ENCODE assay signal across 8 mouse cellular contexts in genomic region chr2:127070879-127071278, GRCm38 (mm10). TPM values are rescaled to one million over a fixed set of nuclear protein-coding genes. Genes with fewer than 3 reads are reported as not detected.
DNase-seq lines count a peak whose midpoint lies in the region; ATAC-seq and TF ChIP-seq lines count a peak whose summit lies in the region.

No protein-coding gene starts in this region.

- peaks cover 10% of the 10 kb centered on the region for H3K4me1 ChIP-seq in lung, embryonic 16.5 days (replicated peaks; ENCODE audit: control insufficient read depth, insufficient read depth, low read length)
- 0 out of 2 replicates have a peak, but pooled peaks cover 3% of the 10 kb centered on the region for H3K4me1 ChIP-seq in embryonic facial prominence, embryonic 14.5 days (ENCODE audit: control insufficient read depth, insufficient read depth, low read length)
- no peaks in the 10 kb centered on the region for H3K4me1 ChIP-seq in intestine, postnatal 0 days (replicated peaks; ENCODE audit: control insufficient read depth, insufficient read depth, low read length)
- H3K4me1 ChIP-seq in olfactory bulb, adult 2 months (ENCODE audit: control insufficient read depth, insufficient read depth, low read length) = peaks cover 4% of the 10 kb centered on the region

- H3K4me2 ChIP-seq in lung, embryonic 16.5 days (ENCODE audit: low read depth, low read length) = peak overlapping the region; percentile 78
- peak overlapping the region; percentile 73 for H3K4me2 ChIP-seq in embryonic facial prominence, embryonic 14.5 days (ENCODE audit: low read depth, low read length)
- peak overlapping the region; percentile 79 for H3K4me2 ChIP-seq in intestine, postnatal 0 days (replicated peaks; ENCODE audit: low read depth)

- no peak for TF ChIP-seq POLR2A in olfactory bulb, adult 2 months (IDR thresholded peaks at IDR 0.05; ENCODE audit: insufficient read depth, low read depth, low read length)

- H3K9me3 ChIP-seq in lung, embryonic 16.5 days (ENCODE audit: control insufficient read depth, low read length) = no peaks in the 10 kb centered on the region
- no peaks in the 10 kb centered on the region for H3K9me3 ChIP-seq in embryonic facial prominence, embryonic 14.5 days (ENCODE audit: control insufficient read depth, low read length)
- H3K9me3 ChIP-seq in intestine, postnatal 0 days (ENCODE audit: control insufficient read depth) = no peaks in the 10 kb centered on the region

- no peak for DNase-seq in lung, postnatal 10 days
- DNase-seq in embryonic facial prominence, embryonic 14.5 days (ENCODE audit: low spot score) = no peak
- no peak for DNase-seq in cerebellum, postnatal 25 days
- DNase-seq in left cerebral cortex, adult 11 months (ENCODE audit: low spot score) = no peak
- no peak for DNase-seq in embryo, embryonic 11 days

- peak overlapping the region; percentile 88 for H3K4me3 ChIP-seq in lung, embryonic 16.5 days (ENCODE audit: low read length)
- peak overlapping the region; percentile 71 for H3K4me3 ChIP-seq in embryonic facial prominence, embryonic 14.5 days (ENCODE audit: low read depth, low read length)
- H3K4me3 ChIP-seq in intestine, postnatal 0 days (ENCODE audit: low read depth, low read length) = peak overlapping the region; percentile 90
- H3K4me3 ChIP-seq in olfactory bulb, adult 2 months (ENCODE audit: insufficient read depth, low read depth, low read length) = peak overlapping the region; percentile 99

- TF ChIP-seq CTCF in intestine, postnatal 0 days (IDR thresholded peaks at IDR 0.05; ENCODE audit: low read depth) = no peak
- TF ChIP-seq CTCF in olfactory bulb, adult 2 months (IDR thresholded peaks at IDR 0.05; ENCODE audit: insufficient read depth, low read depth, low read length) = no peak

- H3K27me3 ChIP-seq in lung, embryonic 16.5 days (ENCODE audit: control insufficient read depth, insufficient read depth, low read depth, low read length) = no peaks in the 10 kb centered on the region
- no peaks in the 10 kb centered on the region for H3K27me3 ChIP-seq in embryonic facial prominence, embryonic 14.5 days (replicated peaks; ENCODE audit: control insufficient read depth, insufficient read depth, low read length)
- H3K27me3 ChIP-seq in intestine, postnatal 0 days (replicated peaks; ENCODE audit: control insufficient read depth, insufficient read depth, low read length) = no peaks in the 10 kb centered on the region

- peak overlapping the region; percentile 47 for H3K27ac ChIP-seq in lung, embryonic 16.5 days (ENCODE audit: low read length)
- peak overlapping the region; percentile 74 for H3K27ac ChIP-seq in embryonic facial prominence, embryonic 14.5 days (replicated peaks; ENCODE audit: low read depth, low read length)
- peak overlapping the region; percentile 75 for H3K27ac ChIP-seq in intestine, postnatal 0 days (ENCODE audit: low read depth, low read length)
- no peak overlapping the region for H3K27ac ChIP-seq in olfactory bulb, adult 2 months (ENCODE audit: insufficient read depth, low read depth, low read length)

- H3K9ac ChIP-seq in lung, embryonic 16.5 days (ENCODE audit: low read length) = peak overlapping the region; percentile 91
- peak overlapping the region; percentile 80 for H3K9ac ChIP-seq in embryonic facial prominence, embryonic 14.5 days (ENCODE audit: low read depth, low read length)
- peak overlapping the region; percentile 67 for H3K9ac ChIP-seq in intestine, postnatal 0 days (ENCODE audit: low read depth, low read length)

- 6% methylated on average over 9 of the region's 9 CpGs for WGBS in lung, embryonic 16.5 days
- WGBS in embryonic facial prominence, embryonic 14.5 days = 19% methylated on average over 6 of the region's 9 CpGs
- 4% methylated on average over 8 of the region's 9 CpGs for WGBS in intestine, postnatal 0 days
- WGBS in olfactory bulb, adult 2 months = 10% methylated on average over 9 of the region's 9 CpGs

- 0 out of 2 replicates have a peak, but pooled peaks cover 2% of the 10 kb centered on the region for H3K36me3 ChIP-seq in lung, embryonic 16.5 days (ENCODE audit: control insufficient read depth, insufficient read depth, low read length)
- peaks cover 11% of the 10 kb centered on the region; the same call in 1 of the 2 replicates for H3K36me3 ChIP-seq in embryonic facial prominence, embryonic 14.5 days (ENCODE audit: control insufficient read depth, insufficient read depth, low read length)
- H3K36me3 ChIP-seq in intestine, postnatal 0 days (ENCODE audit: control insufficient read depth, insufficient read depth) = peaks cover 11% of the 10 kb centered on the region

- no peak for ATAC-seq in lung, embryonic 16.5 days (ENCODE audit: low read depth)
- ATAC-seq in embryonic facial prominence, embryonic 14.5 days (ENCODE audit: low read depth) = peak; percentile 56
- peak; percentile 41; the same call in 1 of the 2 replicates for ATAC-seq in intestine, postnatal 0 days

RNA-seq across cellular contexts. Expression of gene Blvra, which starts 0.4 kb away (rescaled TPM):
- polyA plus RNA-seq in lung, embryonic 16.5 days (2015; fragmentation: Nextera tagmentation; extraction: Ambion mirVana) = 51.6 and 55.8 TPM in 2 replicates
- polyA plus RNA-seq in embryonic facial prominence, embryonic 14.5 days (2014; fragmentation: Nextera tagmentation; extraction: Ambion mirVana) = 46.0 and 50.0 TPM in 2 replicates
- polyA plus RNA-seq in intestine, postnatal 0 days (2015; fragmentation: Nextera tagmentation; extraction: Ambion mirVana) = 64.3 and 71.5 TPM in 2 replicates
- polyA plus RNA-seq in olfactory bulb, adult 2 months (2012; ENCODE audit: insufficient read depth, insufficient read length, low replicate concordance, missing spikeins) = not detected in 2 replicates

Comparison
In these comparisons a context has a peak if more than half of its experiments do, and no peak if none do; other contexts are left out.
1. RNA of gene Blvra, which starts 0.4 kb away (polyA plus RNA-seq): 64.3 to 71.5 TPM in intestine, postnatal 0 days, 51.6 to 55.8 TPM in lung, embryonic 16.5 days and 46.0 to 50.0 TPM in embryonic facial prominence, embryonic 14.5 days; not detected in olfactory bulb, adult 2 months; every median in the first group is over 10 times any median in the second.
2. Peak in every context shown above with its lines, with median percentiles within 50 percentile points of each other: H3K4me2 ChIP-seq, H3K4me3 ChIP-seq and H3K9ac ChIP-seq.